Mouse (Mus musculus) layer of hippocampus, postnatal 10 days (tissue): Measurements from ENCODE around the gene Elmsan1. TPM values are rescaled to one million over a fixed set of nuclear protein-coding genes. Genes with fewer than 3 reads are reported as not detected.

Source experiments
- DNase-seq, 2 experiments: peaks; one replicate each; pipeline ENCODE4 v3.0.0; 2021; ENCODE audit warnings: low spot score in 2 of 2
- total RNA-seq, 2 experiments: library from RNA; stranded (reverse); gene quantifications; 2 replicates each; pipeline ENCODE4 v1.2.3; 2021

Gene Elmsan1
- total RNA-seq, 2 experiments from 2014 or later: 13.3 to 13.5 TPM

GRCm38 (mm10) chr12:84193642-84194399 is 24.9 kb downstream of the Elmsan1 start:
- DNase-seq: peak; percentile 85 to 88

- peak; percentile 74 to 76 for DNase-seq
These were observed 25.7 kb downstream of the Elmsan1 start for GRCm38 (mm10) chr12:84192741-84193641.

GRCm38 (mm10) chr12:84192280-84192679 is 26.4 kb downstream of the Elmsan1 start:
- no peak for DNase-seq

GRCm38 (mm10) chr12:84191770-84192169 is 26.9 kb downstream of the Elmsan1 start:
- DNase-seq: no peak

- no peak for DNase-seq
These were observed 27.5 kb downstream of the Elmsan1 start for GRCm38 (mm10) chr12:84191190-84191589.

GRCm38 (mm10) chr12:84190151-84190820 is 28.4 kb downstream of the Elmsan1 start:
- no peak for DNase-seq

- no peak for DNase-seq
These were observed 29.7 kb downstream of the Elmsan1 start for GRCm38 (mm10) chr12:84188881-84189444.

GRCm38 (mm10) chr12:84187752-84188601 is 30.7 kb downstream of the Elmsan1 start:
- DNase-seq: no peak

GRCm38 (mm10) chr12:84186950-84187349 is 31.7 kb downstream of the Elmsan1 start:
- DNase-seq: peak in 1 of 2 experiments; percentile 46

GRCm38 (mm10) chr12:84186536-84186935 is 32.1 kb downstream of the Elmsan1 start:
- DNase-seq: no peak

GRCm38 (mm10) chr12:84185547-84185946 is 33.1 kb downstream of the Elmsan1 start:
- no peak for DNase-seq

GRCm38 (mm10) chr12:84184979-84185378 is 33.7 kb downstream of the Elmsan1 start:
- no peak for DNase-seq

GRCm38 (mm10) chr12:84181999-84182398 is 36.7 kb downstream of the Elmsan1 start:
- no peak for DNase-seq

- peak; percentile 59 to 69 for DNase-seq
These were observed 37.8 kb downstream of the Elmsan1 start for GRCm38 (mm10) chr12:84180701-84181435.

- no peak for DNase-seq
These were observed 38.6 kb downstream of the Elmsan1 start for GRCm38 (mm10) chr12:84180090-84180489.

GRCm38 (mm10) chr12:84178652-84179445 is 39.8 kb downstream of the Elmsan1 start:
- no peak for DNase-seq

- no peak for DNase-seq
These were observed 40.6 kb downstream of the Elmsan1 start for GRCm38 (mm10) chr12:84178052-84178451.

- no peak for DNase-seq
These were observed 41.6 kb downstream of the Elmsan1 start for GRCm38 (mm10) chr12:84176886-84177765.
